Mouse (Mus musculus): ENCODE measurements at regions not wholly inside any gene's neighbourhood (a gene's known extent, or its start where the extent isn't known, plus 50 kb on each side); places are given as distances from the start of the nearest gene placed in this dataset.

DNA sequence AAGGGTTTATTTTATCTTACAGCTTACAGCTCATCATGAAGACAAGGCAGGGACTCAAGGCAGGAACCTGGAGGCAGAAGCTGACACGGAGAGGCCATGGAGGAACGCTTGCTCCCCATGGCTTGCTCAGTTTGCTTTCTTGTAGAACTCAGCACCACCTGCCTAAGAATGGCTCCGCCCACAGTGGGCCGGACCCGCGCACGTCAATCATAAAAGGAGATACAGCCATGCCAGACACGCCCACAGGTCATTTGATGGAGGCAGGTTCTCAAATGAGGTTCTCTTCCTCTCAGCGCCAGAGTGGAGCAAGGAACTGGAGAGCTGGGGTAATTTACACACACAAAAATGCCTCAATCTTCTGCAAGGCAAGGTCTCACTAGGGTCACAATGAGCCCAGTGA is 78.0 kb upstream of the 1700021F07Rik start:
- no peaks in the 10 kb centered on the region for H3K4me1 ChIP-seq (ENCODE audit: control insufficient read depth, insufficient read depth, low read length)
- no peak overlapping the region for H3K4me3 ChIP-seq (ENCODE audit: low read depth, low read length)
- WGBS (ENCODE audit: insufficient replicate concordance): 80% methylated on average over 9 of the region's 9 CpGs
- no peak overlapping the region for H3K27ac ChIP-seq (ENCODE audit: low read depth, low read length)
- H3K9me3 ChIP-seq (replicated peaks; ENCODE audit: control insufficient read depth, low read length): no peaks in the 10 kb centered on the region; the same call in 1 of the 2 replicates
- H3K4me2 ChIP-seq: no peak overlapping the region
- no peak overlapping the region for H3K9ac ChIP-seq (ENCODE audit: low read depth, low read length)
- H3K36me3 ChIP-seq (ENCODE audit: control insufficient read depth, insufficient read depth, low read length): no peaks in the 10 kb centered on the region
- no peaks in the 10 kb centered on the region for H3K27me3 ChIP-seq (ENCODE audit: control insufficient read depth, insufficient read depth, low read length)
- ATAC-seq (replicated peaks; ENCODE audit: insufficient number of reproducible peaks, low FRiP score, low TSS enrichment): no peak

DNA sequence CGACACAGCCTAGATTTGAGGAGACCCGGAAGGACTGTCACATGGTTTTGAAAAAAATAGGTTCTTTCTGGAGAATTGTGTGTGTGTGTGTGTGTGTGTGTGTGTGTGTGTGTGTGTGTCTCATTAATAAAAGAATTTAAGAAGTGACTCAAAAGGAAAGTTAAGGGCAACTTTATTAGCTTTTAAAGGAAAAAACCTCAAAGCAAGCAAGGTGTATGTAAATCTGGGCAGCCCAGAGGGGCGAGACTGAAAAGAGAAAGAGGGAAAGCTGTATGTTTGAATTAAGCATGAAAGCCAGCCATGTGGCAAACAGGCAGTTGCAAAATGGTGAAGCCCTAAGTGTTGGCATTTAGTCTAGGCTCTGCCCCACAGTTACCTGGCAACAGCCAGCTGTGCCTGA is 77.3 kb upstream of the 1700021F07Rik start:
- Histone ChIP-seq H3K4me3 (ENCODE audit: low read depth, low read length) (no peak overlapping the region), H3K4me1 (ENCODE audit: control insufficient read depth, insufficient read depth, low read length) (no peaks in the 10 kb centered on the region), H3K27me3 (ENCODE audit: control insufficient read depth, insufficient read depth, low read length) (no peaks in the 10 kb centered on the region), H3K27ac (ENCODE audit: low read depth, low read length) (no peak overlapping the region), H3K4me2 (no peak overlapping the region), H3K9ac (ENCODE audit: low read depth, low read length) (no peak overlapping the region), H3K9me3 (replicated peaks; ENCODE audit: control insufficient read depth, low read length) (no peaks in the 10 kb centered on the region; the same call in 1 of the 2 replicates), H3K36me3 (ENCODE audit: control insufficient read depth, insufficient read depth, low read length) (no peaks in the 10 kb centered on the region)
- 83% methylated on average over 3 of the region's 3 CpGs for WGBS (ENCODE audit: insufficient replicate concordance)
- no peak for ATAC-seq (replicated peaks; ENCODE audit: insufficient number of reproducible peaks, low FRiP score, low TSS enrichment)

DNA sequence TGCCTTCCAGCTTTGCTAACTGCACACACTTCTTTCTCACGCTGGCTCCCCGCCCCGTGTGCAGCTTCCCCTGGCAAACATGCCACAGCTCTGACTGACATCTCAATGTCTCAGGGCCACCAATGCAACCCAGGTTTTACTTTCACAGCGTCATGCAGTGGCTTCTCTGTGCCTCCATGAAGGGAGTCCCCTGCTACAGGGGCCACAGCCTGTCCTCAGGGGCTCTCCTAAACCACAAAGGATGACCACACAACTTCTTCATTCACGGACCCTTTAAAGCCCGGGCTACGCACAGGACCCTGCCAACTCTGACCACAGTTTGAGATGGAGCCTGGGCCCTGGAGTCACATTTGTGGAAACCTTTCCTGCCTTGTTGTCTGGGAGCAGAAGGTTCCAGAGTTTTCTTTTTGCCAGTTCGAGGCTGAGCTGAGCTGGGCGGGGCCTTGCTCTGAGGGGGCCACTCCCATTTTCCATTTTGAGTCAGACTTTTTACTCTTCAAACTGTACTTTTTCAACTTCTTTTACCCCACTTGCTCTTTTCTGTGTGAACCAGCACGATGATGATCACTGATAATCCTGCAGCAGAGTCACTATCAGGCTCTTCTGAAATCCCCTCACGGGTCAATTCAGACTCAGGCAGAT is 73.7 kb upstream of the 1700021F07Rik start:
- no peaks in the 10 kb centered on the region for H3K27me3 ChIP-seq (ENCODE audit: control insufficient read depth, insufficient read depth, low read length)
- 79% methylated on average over 11 of the region's 11 CpGs for WGBS (ENCODE audit: insufficient replicate concordance)
- H3K4me2 ChIP-seq: no peak overlapping the region
- H3K27ac ChIP-seq (ENCODE audit: low read depth, low read length): no peak overlapping the region
- H3K36me3 ChIP-seq (ENCODE audit: control insufficient read depth, insufficient read depth, low read length): no peaks in the 10 kb centered on the region
- no peak for ATAC-seq (replicated peaks; ENCODE audit: insufficient number of reproducible peaks, low FRiP score, low TSS enrichment)
- no peak overlapping the region for H3K9ac ChIP-seq (ENCODE audit: low read depth, low read length)
- H3K4me3 ChIP-seq (ENCODE audit: low read depth, low read length): no peak overlapping the region
- H3K9me3 ChIP-seq (replicated peaks; ENCODE audit: control insufficient read depth, low read length): no peaks in the 10 kb centered on the region; the same call in 1 of the 2 replicates
- no peaks in the 10 kb centered on the region for H3K4me1 ChIP-seq (ENCODE audit: control insufficient read depth, insufficient read depth, low read length)

DNA sequence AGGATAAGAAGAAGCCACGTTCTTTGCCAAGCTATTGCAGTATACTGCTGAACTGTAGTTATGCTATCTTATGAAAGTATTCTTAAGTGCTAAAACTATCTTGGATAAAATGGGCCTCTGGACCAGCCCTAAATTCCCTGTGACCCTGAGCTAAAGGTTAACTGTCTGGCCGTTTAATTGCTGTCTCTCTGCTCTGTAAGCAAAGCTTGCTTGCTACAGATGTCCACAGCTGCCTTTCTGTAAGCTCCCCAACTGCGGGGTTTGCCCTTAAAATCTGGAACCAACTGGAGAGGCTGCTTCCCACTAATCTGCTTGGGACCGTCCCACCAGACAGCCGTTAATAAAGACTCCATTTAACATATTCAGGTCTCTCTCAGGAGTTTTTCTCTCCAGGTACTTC is 73.2 kb upstream of the 1700021F07Rik start:
- H3K9me3 ChIP-seq (replicated peaks; ENCODE audit: control insufficient read depth, low read length): no peaks in the 10 kb centered on the region; the same call in 1 of the 2 replicates
- H3K4me1 ChIP-seq (ENCODE audit: control insufficient read depth, insufficient read depth, low read length): no peaks in the 10 kb centered on the region
- no peak overlapping the region for H3K27ac ChIP-seq (ENCODE audit: low read depth, low read length)
- H3K27me3 ChIP-seq (ENCODE audit: control insufficient read depth, insufficient read depth, low read length): no peaks in the 10 kb centered on the region
- ATAC-seq (replicated peaks; ENCODE audit: insufficient number of reproducible peaks, low FRiP score, low TSS enrichment): no peak
- no peak overlapping the region for H3K9ac ChIP-seq (ENCODE audit: low read depth, low read length)
- no peaks in the 10 kb centered on the region for H3K36me3 ChIP-seq (ENCODE audit: control insufficient read depth, insufficient read depth, low read length)
- 72% methylated on average over 5 of the region's 5 CpGs for WGBS (ENCODE audit: insufficient replicate concordance)
- H3K4me3 ChIP-seq (ENCODE audit: low read depth, low read length): no peak overlapping the region
- no peak overlapping the region for H3K4me2 ChIP-seq

DNA sequence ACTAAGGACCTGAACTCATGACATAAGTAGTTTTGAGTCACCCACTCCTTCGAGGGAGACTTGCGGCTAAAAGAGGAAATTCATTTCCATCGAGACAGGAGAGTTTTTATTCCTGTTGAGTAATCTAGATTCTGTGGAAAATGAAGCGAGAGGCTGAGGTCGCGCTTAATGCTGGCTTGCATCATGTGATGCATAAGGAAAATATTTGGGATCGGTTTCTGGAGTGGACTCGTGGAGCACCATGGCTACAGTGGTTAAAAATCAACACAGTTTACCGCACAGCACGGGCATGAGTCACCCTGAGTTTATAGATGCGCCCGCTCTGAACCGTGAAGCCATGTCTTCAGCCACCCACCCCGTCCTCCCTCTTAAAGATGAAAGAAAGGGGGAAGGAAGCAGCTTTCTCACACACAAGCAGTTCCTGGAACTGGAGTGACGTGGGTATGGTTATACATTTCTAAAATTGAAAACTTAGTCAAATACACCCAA is 70.3 kb upstream of the 1700021F07Rik start:
- Histone ChIP-seq H3K9ac (ENCODE audit: low read depth, low read length) (no peak overlapping the region), H3K27me3 (ENCODE audit: control insufficient read depth, insufficient read depth, low read length) (no peaks in the 10 kb centered on the region), H3K4me3 (ENCODE audit: low read depth, low read length) (no peak overlapping the region), H3K36me3 (ENCODE audit: control insufficient read depth, insufficient read depth, low read length) (no peaks in the 10 kb centered on the region), H3K9me3 (replicated peaks; ENCODE audit: control insufficient read depth, low read length) (peaks cover 10% of the 10 kb centered on the region), H3K4me2 (no peak overlapping the region), H3K27ac (ENCODE audit: low read depth, low read length) (no peak overlapping the region), H3K4me1 (ENCODE audit: control insufficient read depth, insufficient read depth, low read length) (no peaks in the 10 kb centered on the region)
- 79% methylated on average over 15 of the region's 15 CpGs for WGBS (ENCODE audit: insufficient replicate concordance)
- no peak for ATAC-seq (replicated peaks; ENCODE audit: insufficient number of reproducible peaks, low FRiP score, low TSS enrichment)

DNA sequence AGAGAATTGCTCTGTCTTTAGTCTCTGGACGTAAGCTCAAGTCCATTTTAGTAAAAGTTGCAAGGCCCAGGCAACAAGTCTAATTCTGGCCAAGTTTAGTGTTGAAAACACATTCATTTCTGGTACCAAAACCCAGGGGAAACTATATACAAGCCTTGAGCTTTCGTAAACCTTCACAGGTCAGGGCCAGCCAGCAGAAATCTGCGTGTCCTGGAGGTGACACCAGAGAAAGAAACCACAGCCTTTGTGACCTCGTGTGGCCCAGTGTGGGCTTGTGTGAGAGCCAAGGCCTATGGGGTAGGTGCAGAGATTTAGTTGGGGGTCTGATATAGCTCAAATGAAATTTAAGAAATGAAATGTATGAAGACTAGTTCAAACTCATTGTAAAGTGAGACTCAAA is 69.6 kb upstream of the 1700021F07Rik start:
- Histone ChIP-seq H3K36me3 (ENCODE audit: control insufficient read depth, insufficient read depth, low read length) (no peaks in the 10 kb centered on the region), H3K4me3 (ENCODE audit: low read depth, low read length) (no peak overlapping the region), H3K27ac (ENCODE audit: low read depth, low read length) (no peak overlapping the region), H3K27me3 (ENCODE audit: control insufficient read depth, insufficient read depth, low read length) (no peaks in the 10 kb centered on the region), H3K4me2 (no peak overlapping the region), H3K9me3 (replicated peaks; ENCODE audit: control insufficient read depth, low read length) (peaks cover 10% of the 10 kb centered on the region), H3K4me1 (ENCODE audit: control insufficient read depth, insufficient read depth, low read length) (no peaks in the 10 kb centered on the region), H3K9ac (ENCODE audit: low read depth, low read length) (no peak overlapping the region)
- no peak for ATAC-seq (replicated peaks; ENCODE audit: insufficient number of reproducible peaks, low FRiP score, low TSS enrichment)
- 77% methylated on average over 4 of the region's 4 CpGs for WGBS (ENCODE audit: insufficient replicate concordance)

DNA sequence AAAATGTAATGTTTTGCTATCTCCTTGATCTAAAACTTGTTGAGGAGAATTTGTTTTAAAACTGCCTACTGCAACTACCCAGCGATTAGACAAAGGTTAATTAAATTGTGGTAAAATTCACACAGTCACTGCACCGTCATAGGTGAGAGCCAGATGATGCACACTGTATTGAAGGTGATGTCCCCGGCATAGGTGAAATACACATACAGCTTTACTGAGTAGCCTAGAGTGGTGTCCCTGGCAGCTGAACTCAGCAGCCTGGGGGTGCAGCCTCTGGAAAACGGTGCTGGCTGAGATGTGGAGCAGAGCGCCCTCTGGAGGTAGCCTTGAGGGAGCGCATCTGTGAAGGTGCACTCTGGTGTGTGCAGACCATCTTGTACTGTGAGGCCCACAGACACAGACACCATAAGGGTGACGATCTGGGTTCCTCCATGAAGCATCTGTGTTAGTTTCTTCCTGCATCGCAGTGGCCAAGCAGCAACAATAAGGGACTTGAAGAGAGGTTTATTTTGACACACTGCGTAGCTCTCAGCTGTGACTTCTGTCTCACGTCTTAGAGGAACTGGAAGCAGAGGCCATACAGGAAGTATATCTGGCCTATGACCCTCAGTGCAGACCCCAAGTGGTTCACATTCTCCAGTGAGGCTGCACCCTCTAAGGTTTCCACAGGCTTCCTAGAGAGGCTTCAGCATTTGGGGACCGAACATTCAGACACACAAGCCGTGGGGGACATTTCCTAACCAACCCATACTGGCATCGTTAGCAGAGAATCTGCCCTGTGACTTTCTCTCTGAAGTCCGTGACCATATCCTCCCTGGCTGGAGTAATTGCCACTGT is 68.6 kb upstream of the 1700021F07Rik start:
- Histone ChIP-seq H3K4me3 (ENCODE audit: low read depth, low read length) (no peak overlapping the region), H3K4me2 (no peak overlapping the region), H3K27me3 (ENCODE audit: control insufficient read depth, insufficient read depth, low read length) (no peaks in the 10 kb centered on the region), H3K27ac (ENCODE audit: low read depth, low read length) (no peak overlapping the region), H3K36me3 (ENCODE audit: control insufficient read depth, insufficient read depth, low read length) (no peaks in the 10 kb centered on the region), H3K9me3 (replicated peaks; ENCODE audit: control insufficient read depth, low read length) (peaks cover 10% of the 10 kb centered on the region), H3K4me1 (ENCODE audit: control insufficient read depth, insufficient read depth, low read length) (no peaks in the 10 kb centered on the region), H3K9ac (ENCODE audit: low read depth, low read length) (no peak overlapping the region)
- ATAC-seq (replicated peaks; ENCODE audit: insufficient number of reproducible peaks, low FRiP score, low TSS enrichment): no peak
- WGBS (ENCODE audit: insufficient replicate concordance): 70% methylated on average over 14 of the region's 14 CpGs

DNA sequence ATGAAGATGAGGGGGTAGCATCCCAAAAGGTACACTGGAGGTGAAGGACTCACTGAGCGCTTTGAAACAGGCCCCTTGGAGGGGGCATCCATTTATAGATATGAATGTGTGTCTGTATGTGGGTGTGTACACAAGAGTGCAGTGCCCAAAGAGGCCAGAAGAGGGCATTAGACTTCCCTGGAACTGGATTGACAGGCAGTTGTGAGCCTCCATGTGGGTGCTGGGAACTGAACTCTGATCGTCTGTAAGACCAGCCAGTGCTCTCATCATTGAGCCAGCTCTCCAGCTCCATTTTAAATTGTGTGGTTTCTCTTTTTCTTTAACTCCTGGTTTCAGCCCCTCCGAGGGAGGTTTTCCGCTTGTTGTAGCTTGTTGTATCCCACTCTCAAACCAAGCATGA is 67.6 kb upstream of the 1700021F07Rik start:
- H3K36me3 ChIP-seq (ENCODE audit: control insufficient read depth, insufficient read depth, low read length): no peaks in the 10 kb centered on the region
- H3K27ac ChIP-seq (ENCODE audit: low read depth, low read length): no peak overlapping the region
- no peak overlapping the region for H3K4me2 ChIP-seq
- H3K9me3 ChIP-seq (replicated peaks; ENCODE audit: control insufficient read depth, low read length): peaks cover 10% of the 10 kb centered on the region
- no peaks in the 10 kb centered on the region for H3K4me1 ChIP-seq (ENCODE audit: control insufficient read depth, insufficient read depth, low read length)
- no peak overlapping the region for H3K9ac ChIP-seq (ENCODE audit: low read depth, low read length)
- no peaks in the 10 kb centered on the region for H3K27me3 ChIP-seq (ENCODE audit: control insufficient read depth, insufficient read depth, low read length)
- no peak overlapping the region for H3K4me3 ChIP-seq (ENCODE audit: low read depth, low read length)
- 90% methylated on average over 4 of the region's 4 CpGs for WGBS (ENCODE audit: insufficient replicate concordance)
- ATAC-seq (replicated peaks; ENCODE audit: insufficient number of reproducible peaks, low FRiP score, low TSS enrichment): no peak
